Mouse (Mus musculus) megakaryocyte, embryonic 14.5 days (primary cell): ENCODE data around the gene Spc25.

Experiments used
- FLI1 ChIP-seq: IDR thresholded peaks from 2 replicates; pipeline ENCODE4 v1.6.1; 2012; ENCODE audit warnings: low read length, inconsistent platforms, mixed read lengths
- GATA1 ChIP-seq: IDR thresholded peaks from 3 replicates; pipeline ENCODE4 v1.6.1; 2012; ENCODE audit warnings: mixed read lengths, low read length, inconsistent platforms, borderline replicate concordance

- TF ChIP-seq FLI1 (no peak), GATA1 (no peak)
Observed at GRCm38 (mm10) chr2:69228635-69229034, 22.6 kb upstream of the Spc25 start.
